Mouse (Mus musculus) R1 (cell line): ENCODE data around the gene Fgfr2.
"Not testable (repeated sequence)": the region's sequence is repeated elsewhere in the genome, so short reads cannot be mapped to it uniquely, and the experiment has no call there.

Source experiments
- DNase-seq: peaks from one replicate; pipeline ENCODE4 v3.0.0-alpha.2; 2018; ENCODE audit warnings: low read depth, low spot score

Gene Fgfr2

GRCm38 (mm10) chr7:131539979-131540378 is 1583.2 kb downstream of the Fgfr2 start:
- peak; percentile 82 for DNase-seq

GRCm38 (mm10) chr7:131503739-131504138 is 1619.4 kb downstream of the Fgfr2 start:
- DNase-seq = no peak

DNA sequence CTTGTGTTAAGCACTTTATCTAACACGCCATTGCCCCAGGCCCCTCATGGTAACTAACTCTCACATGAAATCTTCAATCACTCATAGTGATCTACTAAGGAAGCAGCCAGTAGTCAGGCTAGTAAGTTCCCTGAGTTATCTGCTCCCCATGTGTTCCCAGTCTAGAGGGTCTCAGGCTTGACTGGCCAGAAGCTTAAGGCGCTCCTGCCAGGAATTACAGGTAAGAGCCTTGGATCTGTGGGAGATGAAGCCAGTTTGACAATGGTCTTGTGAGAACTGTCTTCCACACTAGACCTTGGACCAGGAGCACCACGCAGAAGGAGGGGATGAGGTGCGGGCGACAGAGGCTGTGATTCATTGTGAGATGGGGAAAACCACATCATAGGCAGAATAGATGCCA is 1644.7 kb downstream of the Fgfr2 start:
- no peak for DNase-seq

DNA sequence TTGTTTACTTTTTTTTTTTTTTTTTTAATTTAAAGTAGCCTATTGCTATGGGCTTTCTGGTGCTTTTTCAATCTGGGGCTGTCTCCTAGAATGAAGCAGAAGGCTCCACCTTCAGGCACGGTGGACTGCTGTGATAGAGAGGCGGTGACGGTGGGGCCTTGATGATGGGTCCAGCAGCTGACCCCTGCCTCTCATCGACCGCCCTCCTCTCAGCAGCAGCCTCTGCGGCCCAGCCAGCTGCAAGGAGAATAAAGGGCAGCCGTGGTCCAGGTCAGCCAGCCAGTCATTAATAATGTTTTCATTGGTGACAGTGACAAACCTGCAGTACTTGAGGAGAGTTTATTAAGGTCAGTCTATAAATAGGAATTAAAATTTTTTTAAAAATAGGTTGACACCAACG is 1646.0 kb downstream of the Fgfr2 start:
- DNase-seq = no peak

- DNase-seq = no peak
Measured at GRCm38 (mm10) chr7:131471551-131471950, 1651.6 kb downstream of the Fgfr2 start.

DNA sequence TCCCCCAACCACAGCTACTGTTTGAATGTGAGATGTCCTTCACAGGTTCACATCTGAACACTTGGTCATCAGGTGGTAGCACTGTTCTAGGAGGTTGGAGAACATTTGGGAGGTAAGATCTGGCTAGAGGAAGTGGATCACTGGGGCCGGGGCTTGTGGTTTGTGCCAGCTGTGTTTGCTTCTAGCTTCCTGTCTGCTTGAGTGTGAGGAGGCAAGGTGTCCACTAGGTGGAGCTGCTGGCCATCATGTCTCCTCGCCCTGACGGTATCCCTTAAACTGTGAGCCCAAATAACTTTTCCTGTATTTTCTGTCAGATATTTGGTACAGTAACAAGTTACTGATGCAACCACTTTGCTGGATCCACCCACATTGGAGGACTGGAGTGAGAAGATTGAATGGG is 1653.6 kb downstream of the Fgfr2 start:
- DNase-seq = peak; percentile 70

GRCm38 (mm10) chr7:131467312-131467711 is 1655.8 kb downstream of the Fgfr2 start:
- DNase-seq = no peak

DNA sequence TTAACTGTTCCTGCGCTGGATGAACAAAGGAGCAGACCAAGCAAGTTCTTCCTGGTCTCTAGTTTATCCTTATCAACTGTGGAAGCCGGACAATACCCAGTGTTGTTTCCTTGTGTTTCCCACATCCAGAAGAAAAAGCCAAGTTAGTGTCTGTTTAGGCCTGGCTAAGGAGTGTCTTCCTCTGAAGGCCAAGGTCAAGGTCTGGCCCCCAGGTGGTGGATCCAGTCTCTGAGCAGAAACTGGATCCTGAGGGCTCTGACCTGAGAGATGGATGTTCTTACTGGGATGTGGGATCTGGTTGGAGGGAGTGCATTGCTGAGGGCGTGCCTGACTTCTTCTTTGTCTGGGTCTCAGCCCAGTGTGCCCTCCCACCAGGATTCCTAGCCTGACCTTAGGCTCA is 1657.4 kb downstream of the Fgfr2 start:
- peak; percentile 35 for DNase-seq

DNA sequence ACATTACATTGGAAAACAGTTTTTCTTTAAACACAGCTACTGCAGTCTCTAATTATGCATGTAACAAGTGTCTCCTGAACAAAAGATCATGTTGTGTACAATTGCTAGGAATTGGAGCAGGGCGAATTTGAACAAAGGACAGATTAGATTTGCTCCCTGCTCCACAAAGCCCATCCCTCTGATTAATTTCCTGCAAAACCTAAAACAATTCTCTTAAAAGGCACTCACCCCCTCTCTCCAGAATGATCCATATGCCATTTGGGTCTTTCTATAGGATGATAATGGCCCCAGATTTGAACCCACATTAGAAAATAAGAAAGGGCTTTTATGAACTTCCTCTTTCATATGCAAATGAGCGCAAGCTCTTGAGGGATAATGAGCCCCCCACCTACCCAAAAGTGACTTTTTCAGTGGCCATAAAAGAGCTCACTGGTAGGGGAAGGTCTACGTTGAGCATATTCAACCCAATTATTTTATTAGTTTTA is 1658.0 kb downstream of the Fgfr2 start:
- peak; percentile 11 for DNase-seq

DNA sequence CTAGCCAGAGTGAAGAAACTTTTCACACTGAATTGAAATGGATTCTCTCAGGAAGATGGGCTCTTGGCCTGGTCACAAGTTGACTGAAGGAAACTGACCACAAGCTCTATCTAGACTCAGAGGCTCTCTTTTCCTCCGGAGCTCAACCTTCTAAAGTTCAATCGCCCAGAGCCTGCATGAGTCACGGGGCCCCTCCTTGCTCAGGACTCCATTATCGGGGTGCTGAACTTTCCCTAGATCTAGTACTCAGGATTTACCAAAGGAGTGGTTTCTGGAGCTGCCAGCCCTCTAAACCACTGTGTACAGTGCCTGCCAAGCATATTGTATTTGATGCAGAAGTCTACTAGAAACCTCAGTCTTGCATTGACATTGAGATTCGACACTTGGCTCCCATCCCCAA is 1666.4 kb downstream of the Fgfr2 start:
- no peak for DNase-seq

GRCm38 (mm10) chr7:131437051-131437450 is 1686.1 kb downstream of the Fgfr2 start:
- DNase-seq = peak; percentile 39

DNA sequence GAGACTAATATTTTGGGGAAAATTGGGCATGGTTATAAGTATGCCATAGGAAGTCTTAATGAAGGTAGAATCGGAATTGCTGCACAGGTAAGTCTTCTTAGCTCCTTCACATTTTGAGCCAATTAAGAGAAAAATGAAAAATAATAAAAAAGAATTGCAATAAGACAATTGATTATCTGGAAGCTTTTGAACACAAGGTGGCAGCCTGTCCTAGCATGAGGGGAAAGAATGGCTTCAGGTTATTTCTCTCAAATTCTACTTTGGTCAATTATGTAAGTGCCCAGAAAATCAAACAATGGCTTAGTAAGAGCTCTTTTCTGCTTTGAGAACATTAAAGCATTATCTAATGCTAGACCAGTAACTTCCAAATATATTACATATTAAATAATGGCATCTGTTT is 1688.9 kb downstream of the Fgfr2 start:
- DNase-seq = no peak

GRCm38 (mm10) chr7:131432244-131432643 is 1690.9 kb downstream of the Fgfr2 start:
- DNase-seq = peak; percentile 53

DNA sequence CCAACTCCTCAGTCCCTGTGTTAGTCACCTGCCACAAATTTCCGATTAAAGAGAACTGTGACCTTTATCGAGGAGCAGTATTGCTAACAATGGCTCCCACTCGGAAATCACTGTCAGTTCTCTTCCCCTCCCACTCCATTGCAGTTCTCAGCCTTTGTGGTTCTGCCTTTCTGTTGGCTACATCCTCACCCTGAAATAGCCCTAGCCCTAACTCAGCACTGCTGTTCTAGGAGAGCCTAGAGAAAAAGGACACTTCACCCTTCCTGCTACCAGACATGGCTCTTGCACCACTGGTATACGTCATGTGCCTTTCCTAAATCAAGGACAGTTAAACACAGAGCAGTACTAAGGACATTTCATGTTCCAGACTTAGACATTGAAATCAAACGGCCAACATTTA is 1695.8 kb downstream of the Fgfr2 start:
- no peak for DNase-seq

DNA sequence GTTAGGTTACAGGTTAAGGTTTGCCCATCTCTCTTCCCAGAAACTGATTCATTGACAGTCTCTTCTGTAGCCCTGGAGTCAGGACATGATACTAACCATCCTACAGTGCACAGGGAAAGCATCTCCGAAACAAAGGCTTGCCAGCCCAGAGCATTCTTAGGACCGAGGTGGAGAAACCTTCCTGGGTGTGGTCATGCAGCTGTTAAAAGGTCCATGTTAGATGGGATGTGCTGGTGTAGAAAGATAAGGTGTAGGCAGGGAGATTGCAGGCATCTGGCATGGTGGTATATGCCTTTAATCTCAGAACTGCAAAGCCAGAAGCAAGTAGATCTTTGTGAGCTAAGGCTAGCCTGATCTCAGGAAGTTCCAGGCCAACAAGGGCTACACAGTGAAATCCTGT is 1698.2 kb downstream of the Fgfr2 start:
- DNase-seq = no peak

- DNase-seq = no peak
Measured at GRCm38 (mm10) chr7:131417605-131418004, 1705.5 kb downstream of the Fgfr2 start.

DNA sequence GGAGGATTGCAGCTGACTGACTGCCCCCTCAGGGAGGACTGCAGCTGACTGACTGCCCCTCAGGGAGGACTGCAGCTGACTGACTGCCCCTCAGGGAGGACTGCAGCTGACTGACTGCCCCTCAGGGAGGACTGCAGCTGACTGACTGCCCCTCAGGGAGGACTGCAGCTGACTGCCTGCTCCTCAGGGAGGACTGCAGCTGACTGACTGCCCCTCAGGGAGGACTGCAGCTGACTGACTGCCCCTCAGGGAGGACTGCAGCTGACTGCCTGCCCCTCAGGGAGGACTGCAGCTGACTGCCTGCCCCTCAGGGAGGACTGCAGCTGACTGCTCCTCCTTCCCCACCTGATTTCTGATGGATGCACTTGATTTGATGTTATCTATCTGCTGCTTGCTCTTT is 1706.4 kb downstream of the Fgfr2 start:
- DNase-seq = not testable (repeated sequence)

DNA sequence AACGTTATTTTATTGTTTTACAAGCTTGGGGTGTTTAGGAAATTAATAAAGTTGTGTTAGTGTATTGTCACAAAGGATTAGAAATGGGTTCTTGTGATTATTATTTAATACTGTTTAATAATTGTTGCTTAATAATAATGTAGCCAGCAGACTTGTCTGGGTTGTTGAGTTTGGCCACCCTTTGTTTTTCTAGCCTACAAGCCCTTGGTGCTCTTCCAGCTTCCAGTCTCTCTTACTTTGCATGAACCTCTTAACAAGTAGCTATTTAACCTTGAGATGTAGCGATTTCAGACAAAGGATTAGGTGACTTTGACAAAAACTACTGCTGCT is 1711.2 kb downstream of the Fgfr2 start:
- no peak for DNase-seq

DNA sequence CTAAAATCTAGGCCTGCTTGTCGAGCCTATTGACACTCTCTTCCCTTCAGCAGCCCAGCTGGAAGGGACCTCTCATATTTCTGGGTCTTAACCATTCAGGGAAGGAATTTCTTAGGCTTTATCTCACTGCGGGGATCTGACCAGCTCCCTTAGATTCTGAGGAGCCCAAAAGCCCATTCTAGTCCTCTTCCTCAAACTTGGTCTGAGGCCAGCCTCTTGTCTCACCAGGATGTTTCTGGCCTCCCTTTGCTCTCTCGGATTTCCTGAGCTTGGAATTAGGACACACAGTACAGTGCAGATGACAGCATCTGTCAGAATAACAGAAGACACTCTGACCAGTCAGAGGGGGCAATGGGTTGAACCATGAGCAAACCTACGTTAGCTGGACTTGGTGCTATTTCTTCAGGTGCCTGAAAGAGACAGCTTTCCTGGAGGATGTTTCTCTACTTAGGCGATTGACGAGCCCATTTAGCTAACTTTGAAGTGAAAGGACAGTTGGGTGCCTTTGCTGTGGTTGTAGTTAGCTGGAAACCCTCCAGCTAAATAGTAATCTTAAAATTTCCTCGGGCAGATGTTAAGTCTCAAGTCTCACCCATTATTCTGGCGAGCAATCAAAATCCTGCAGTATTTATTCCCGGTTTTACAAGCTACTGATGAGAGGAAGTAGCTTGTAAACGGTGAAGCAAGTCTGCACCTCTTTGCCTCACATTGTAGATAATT is 1711.8 kb downstream of the Fgfr2 start:
- no peak for DNase-seq

- peak; percentile 98 for DNase-seq
Measured at GRCm38 (mm10) chr7:131410416-131411058, 1712.6 kb downstream of the Fgfr2 start, which contains the start of the genes Ikzf5 and Acadsb. Ikzf5 (minus strand) TSS chr7:131410521. Acadsb (plus strand) TSS chr7:131410601.

DNA sequence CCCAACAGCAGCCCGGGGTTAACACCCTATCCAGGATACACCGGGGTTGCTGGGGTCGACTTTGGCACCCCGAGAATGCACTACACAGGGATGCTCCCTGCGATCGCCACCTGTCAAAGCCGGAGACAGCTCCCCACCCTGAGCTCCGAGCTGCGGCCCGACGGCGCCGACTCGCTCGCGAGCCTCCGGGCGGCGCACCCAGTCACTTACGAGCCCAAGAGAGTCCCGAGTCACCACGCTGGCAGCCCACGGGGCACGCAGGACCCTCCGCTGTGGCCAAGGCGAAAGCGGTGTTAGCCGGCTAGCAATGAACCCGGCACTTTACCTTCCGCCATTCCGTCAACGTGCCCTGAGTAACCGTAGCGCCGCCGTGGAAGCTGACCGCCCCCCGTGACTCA is 1713.2 kb downstream of the Fgfr2 start:
- DNase-seq = peak; percentile 43

- no peak for DNase-seq
Measured at GRCm38 (mm10) chr7:131409321-131409987, 1713.7 kb downstream of the Fgfr2 start.

DNA sequence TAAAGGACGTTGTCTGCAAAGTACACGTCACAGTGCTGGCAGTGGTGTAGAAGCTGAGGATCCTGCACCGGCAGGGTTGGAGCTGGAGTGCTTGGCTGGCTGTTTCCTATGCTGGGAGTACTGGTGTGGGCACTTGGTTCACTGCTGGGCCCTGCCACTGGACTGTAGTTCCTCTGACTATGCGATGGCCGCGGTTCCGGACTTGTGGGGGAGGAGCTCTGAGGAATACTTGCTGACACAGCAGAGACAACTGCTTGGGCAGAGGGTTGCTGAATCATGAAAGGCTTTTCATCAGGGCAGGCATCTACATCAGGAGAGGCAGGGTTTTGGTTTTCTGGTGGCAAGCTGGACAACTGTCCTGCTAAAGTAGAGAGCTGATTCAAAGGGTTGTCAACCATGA is 1731.4 kb downstream of the Fgfr2 start:
- DNase-seq = not testable (repeated sequence)
